Mouse (Mus musculus): ENCODE measurements around the gene Ogfod1. TPM values are rescaled to one million over a fixed set of nuclear protein-coding genes. Genes with fewer than 3 reads are reported as not detected.
A peak's percentile ranks its signal among the peaks of the same experiment; 100 is the strongest.

The Ogfod1 gene
- polyA plus RNA-seq (2015; fragmentation: Nextera tagmentation; extraction: Ambion mirVana) = 14.7 and 21.6 TPM in 2 replicates

GRCm38 (mm10) chr8:94036944-94037524 is at the start of gene Ogfod1, which contains the start of gene Nudt21:
TSS of gene Ogfod1 (plus strand) at chr8:94037198.
TSS of gene Nudt21 (minus strand) at chr8:94037031.
- H3K27me3 ChIP-seq (replicated peaks) = no peaks in the 10 kb centered on the region
- H3K4me3 ChIP-seq = peak within 1 kb of the TSS; percentile 98
- no peaks in the 10 kb centered on the region for H3K9me3 ChIP-seq
- ATAC-seq (replicated peaks) = peak; percentile 99
- H3K27ac ChIP-seq = peak within 1 kb of the TSS; percentile 81
- WGBS = 0% methylated on average over 39 of the region's 41 CpGs
- H3K4me2 ChIP-seq = peak within 1 kb of the TSS; percentile 83
- H3K36me3 ChIP-seq (replicated peaks) = no peaks in the 10 kb centered on the region
- H3K9ac ChIP-seq = peak within 1 kb of the TSS; percentile 74
- H3K4me1 ChIP-seq = peaks cover 40% of the 10 kb centered on the region

- Histone ChIP-seq H3K27ac (no peak overlapping the region), H3K4me3 (no peak overlapping the region), H3K27me3 (replicated peaks) (no peaks in the 10 kb centered on the region), H3K36me3 (replicated peaks) (peaks cover 18% of the 10 kb centered on the region), H3K4me1 (no peaks in the 10 kb centered on the region), H3K9me3 (no peaks in the 10 kb centered on the region), H3K9ac (no peak overlapping the region), H3K4me2 (no peak overlapping the region)
- no peak for ATAC-seq (replicated peaks)
- WGBS = 96% methylated on average over 4 of the region's 4 CpGs
Observed at GRCm38 (mm10) chr8:93989739-93990138, 47.3 kb upstream of the Ogfod1 start.

GRCm38 (mm10) chr8:93998961-93999360 is 38.0 kb upstream of the Ogfod1 start:
- no peaks in the 10 kb centered on the region for H3K27me3 ChIP-seq (replicated peaks)
- no peaks in the 10 kb centered on the region for H3K4me1 ChIP-seq
- no peak overlapping the region for H3K9ac ChIP-seq
- ATAC-seq (replicated peaks) = no peak
- H3K36me3 ChIP-seq (replicated peaks) = peaks cover 21% of the 10 kb centered on the region; the same call in 1 of the 2 replicates
- WGBS = 93% methylated on average over 2 of the region's 2 CpGs
- no peaks in the 10 kb centered on the region for H3K9me3 ChIP-seq
- no peak overlapping the region for H3K4me3 ChIP-seq
- no peak overlapping the region for H3K4me2 ChIP-seq
- H3K27ac ChIP-seq = no peak overlapping the region

- no peaks in the 10 kb centered on the region for H3K27me3 ChIP-seq (replicated peaks)
- no peak for ATAC-seq (replicated peaks)
- H3K4me1 ChIP-seq = peaks cover 3% of the 10 kb centered on the region
- H3K9ac ChIP-seq = no peak overlapping the region
- WGBS = 88% methylated on average over 9 of the region's 9 CpGs
- H3K9me3 ChIP-seq = no peaks in the 10 kb centered on the region
- no peak overlapping the region for H3K4me2 ChIP-seq
- H3K27ac ChIP-seq = no peak overlapping the region
- no peak overlapping the region for H3K4me3 ChIP-seq
- H3K36me3 ChIP-seq (replicated peaks) = peaks cover 12% of the 10 kb centered on the region; the same call in 1 of the 2 replicates
Observed at GRCm38 (mm10) chr8:94004139-94004538, 32.9 kb upstream of the Ogfod1 start.

GRCm38 (mm10) chr8:94009243-94009845 is 27.7 kb upstream of the Ogfod1 start:
- peaks cover 32% of the 10 kb centered on the region for H3K4me1 ChIP-seq
- H3K36me3 ChIP-seq (replicated peaks) = no peaks in the 10 kb centered on the region
- no peak overlapping the region for H3K4me3 ChIP-seq
- WGBS = 72% methylated on average over 15 of the region's 15 CpGs
- ATAC-seq (replicated peaks) = no peak
- no peaks in the 10 kb centered on the region for H3K9me3 ChIP-seq
- no peak overlapping the region for H3K4me2 ChIP-seq
- H3K27ac ChIP-seq = no peak overlapping the region
- no peaks in the 10 kb centered on the region for H3K27me3 ChIP-seq (replicated peaks)
- H3K9ac ChIP-seq = no peak overlapping the region

GRCm38 (mm10) chr8:94010101-94010705 is 26.8 kb upstream of the Ogfod1 start:
- no peaks in the 10 kb centered on the region for H3K36me3 ChIP-seq (replicated peaks)
- no peaks in the 10 kb centered on the region for H3K27me3 ChIP-seq (replicated peaks)
- H3K9ac ChIP-seq = no peak overlapping the region
- no peaks in the 10 kb centered on the region for H3K9me3 ChIP-seq
- peak overlapping the region; percentile 12 for H3K4me3 ChIP-seq
- H3K4me2 ChIP-seq = peak overlapping the region; percentile 92
- ATAC-seq (replicated peaks) = no peak
- no peak overlapping the region for H3K27ac ChIP-seq
- peaks cover 32% of the 10 kb centered on the region for H3K4me1 ChIP-seq
- WGBS = 37% methylated on average over 2 of the region's 2 CpGs

GRCm38 (mm10) chr8:94011076-94012012 is 25.7 kb upstream of the Ogfod1 start:
- WGBS = 4% methylated on average over 48 of the region's 48 CpGs
- peak overlapping the region; percentile 97 for H3K27ac ChIP-seq
- H3K4me2 ChIP-seq = peak overlapping the region; percentile 92
- H3K4me1 ChIP-seq = peaks cover 32% of the 10 kb centered on the region
- H3K4me3 ChIP-seq = peak overlapping the region; percentile 100
- no peaks in the 10 kb centered on the region for H3K36me3 ChIP-seq (replicated peaks)
- no peaks in the 10 kb centered on the region for H3K27me3 ChIP-seq (replicated peaks)
- H3K9ac ChIP-seq = peak overlapping the region; percentile 100
- no peak for ATAC-seq (replicated peaks)
- no peaks in the 10 kb centered on the region for H3K9me3 ChIP-seq

- Histone ChIP-seq H3K27ac (peak within 1 kb of the TSS; percentile 97), H3K4me1 (peaks cover 32% of the 10 kb centered on the region), H3K9ac (peak within 1 kb of the TSS; percentile 100), H3K4me3 (peak within 1 kb of the TSS; percentile 100), H3K4me2 (peak within 1 kb of the TSS; percentile 92), H3K27me3 (replicated peaks) (no peaks in the 10 kb centered on the region), H3K36me3 (replicated peaks) (no peaks in the 10 kb centered on the region), H3K9me3 (no peaks in the 10 kb centered on the region)
- WGBS = under 1% methylated on average over 125 of the region's 130 CpGs
- peak; percentile 95 for ATAC-seq (replicated peaks)
Observed at GRCm38 (mm10) chr8:94012013-94012951, 24.7 kb upstream of the Ogfod1 start, which contains the start of gene Amfr. TSS of gene Amfr (minus strand) at chr8:94012842.

- H3K9me3 ChIP-seq = no peaks in the 10 kb centered on the region
- peak overlapping the region; percentile 100 for H3K4me3 ChIP-seq
- peaks cover 32% of the 10 kb centered on the region for H3K4me1 ChIP-seq
- peak overlapping the region; percentile 100 for H3K9ac ChIP-seq
- ATAC-seq (replicated peaks) = no peak
- peak overlapping the region; percentile 92 for H3K4me2 ChIP-seq
- H3K36me3 ChIP-seq (replicated peaks) = no peaks in the 10 kb centered on the region
- 42% methylated on average over 7 of the region's 7 CpGs for WGBS
- no peaks in the 10 kb centered on the region for H3K27me3 ChIP-seq (replicated peaks)
- H3K27ac ChIP-seq = peak overlapping the region; percentile 97
Observed at GRCm38 (mm10) chr8:94013026-94013612, 23.9 kb upstream of the Ogfod1 start.

- H3K36me3 ChIP-seq (replicated peaks) = peaks cover 69% of the 10 kb centered on the region
- no peak overlapping the region for H3K4me2 ChIP-seq
- WGBS = 95% methylated on average over 6 of the region's 6 CpGs
- no peak overlapping the region for H3K27ac ChIP-seq
- no peaks in the 10 kb centered on the region for H3K9me3 ChIP-seq
- no peak overlapping the region for H3K4me3 ChIP-seq
- no peak overlapping the region for H3K9ac ChIP-seq
- ATAC-seq (replicated peaks) = no peak
- no peaks in the 10 kb centered on the region for H3K4me1 ChIP-seq
- H3K27me3 ChIP-seq (replicated peaks) = no peaks in the 10 kb centered on the region
Observed at GRCm38 (mm10) chr8:94023916-94024315, 13.1 kb upstream of the Ogfod1 start.

GRCm38 (mm10) chr8:94029701-94030100 is 7.3 kb upstream of the Ogfod1 start:
- no peak overlapping the region for H3K9ac ChIP-seq
- peaks cover 12% of the 10 kb centered on the region for H3K4me1 ChIP-seq
- no peak overlapping the region for H3K4me3 ChIP-seq
- WGBS = 95% methylated on average over 9 of the region's 9 CpGs
- H3K27ac ChIP-seq = no peak overlapping the region
- H3K4me2 ChIP-seq = no peak overlapping the region
- no peaks in the 10 kb centered on the region for H3K9me3 ChIP-seq
- no peaks in the 10 kb centered on the region for H3K27me3 ChIP-seq (replicated peaks)
- ATAC-seq (replicated peaks) = no peak
- peaks cover 51% of the 10 kb centered on the region for H3K36me3 ChIP-seq (replicated peaks)

Data from midbrain, embryonic 15.5 days (tissue).